Comparison of ENCODE assay signal across 13 mouse cellular contexts in the genomic region with DNA sequence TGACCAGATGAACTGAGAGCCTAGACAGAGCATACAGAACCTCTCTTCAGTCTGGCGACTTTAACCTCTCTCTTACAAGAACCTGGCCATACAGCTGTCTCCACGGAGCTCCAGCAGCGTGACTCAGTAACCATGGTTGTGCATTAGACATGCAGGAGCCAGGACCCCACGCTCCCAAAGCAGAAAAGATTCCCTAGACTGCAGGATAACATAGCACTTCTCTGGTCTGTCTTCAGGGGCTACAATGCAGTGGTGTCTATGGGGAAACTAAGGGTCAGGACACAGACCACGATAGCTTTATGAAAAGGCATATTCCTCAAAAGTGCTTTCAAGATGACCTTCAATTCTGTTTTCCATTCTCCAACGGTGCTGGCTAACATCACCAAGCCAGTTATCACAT.
"Had no signal": no experiment of that assay in that cellular context is flagged by ENCODE, and none has a peak within 500 bp of the region (broad histone marks: within the 10 kb centered on the region; RNA-seq: fewer than 3 reads in every experiment).

No protein-coding gene starts in this region.

- H3K9ac ChIP-seq: limb, embryonic 13.5 days; liver, embryonic 14.5 days; midbrain, embryonic 12.5 days; neural tube, embryonic 15.5 days had no signal

- H3K4me2 ChIP-seq: limb, embryonic 13.5 days; midbrain, embryonic 12.5 days; neural tube, embryonic 15.5 days had no signal

- H3K4me3 ChIP-seq: limb, embryonic 13.5 days; midbrain, embryonic 12.5 days; neural tube, embryonic 15.5 days had no signal

- H3K9me3 ChIP-seq: limb, embryonic 13.5 days; midbrain, embryonic 12.5 days; neural tube, embryonic 15.5 days had no signal

- H3K27ac ChIP-seq: kidney, postnatal 0 days; limb, embryonic 13.5 days; liver, embryonic 14.5 days; midbrain, embryonic 12.5 days; neural tube, embryonic 15.5 days had no signal

- H3K36me3 ChIP-seq: limb, embryonic 13.5 days; midbrain, embryonic 12.5 days; neural tube, embryonic 15.5 days had no signal

- DNase-seq: kidney, adult 2 months; kidney, postnatal 36 days; left cerebral cortex, postnatal 4 days; lung, adult 18-20 months; right cerebral cortex, adult 18-20 months; right cerebral cortex, postnatal 25 days; thymus, adult 2 months; thymus, postnatal 25 days had no signal

- H3K4me1 ChIP-seq: neural tube, embryonic 15.5 days had no signal

- H3K27me3 ChIP-seq: limb, embryonic 13.5 days; midbrain, embryonic 12.5 days; neural tube, embryonic 15.5 days had no signal
